In genomic region chr4:108598306-108598705, GRCm38 (mm10) we compare ENCODE assay signal across 20 mouse cellular contexts.
"Had no signal": no experiment of that assay in that cellular context is flagged by ENCODE, and none has a peak within 500 bp of the region (broad histone marks: within the 10 kb centered on the region; RNA-seq: fewer than 3 reads in every experiment).

No protein-coding gene starts in this region.

- H3K27me3 ChIP-seq: liver, embryonic 15.5 days; lung, embryonic 15.5 days; midbrain, embryonic 12.5 days; neural tube, embryonic 13.5 days; neural tube, embryonic 15.5 days; stomach, embryonic 15.5 days had no signal

- H3K27ac ChIP-seq: liver, embryonic 15.5 days; lung, embryonic 15.5 days; macrophage; midbrain, embryonic 10.5 days; midbrain, embryonic 12.5 days; neural tube, embryonic 13.5 days; neural tube, embryonic 15.5 days; stomach, embryonic 15.5 days; stomach, postnatal 0 days had no signal

- H3K4me2 ChIP-seq: liver, embryonic 15.5 days; lung, embryonic 15.5 days; midbrain, embryonic 12.5 days; neural tube, embryonic 13.5 days; neural tube, embryonic 15.5 days; stomach, embryonic 15.5 days had no signal

- H3K9ac ChIP-seq: liver, embryonic 15.5 days; liver, postnatal 0 days; lung, embryonic 15.5 days; midbrain, embryonic 12.5 days; neural tube, embryonic 13.5 days; neural tube, embryonic 15.5 days; stomach, embryonic 15.5 days had no signal

- DNase-seq: liver, postnatal 0 days; lung, adult 2 months; lung, postnatal 10 days; lung, postnatal 36 days; midbrain, embryonic 14.5 days; right cerebral cortex, postnatal 14 days; thymus, adult 2 months; thymus, postnatal 25 days; thymus, postnatal 4 days had no signal

- H3K9me3 ChIP-seq: liver, embryonic 15.5 days; lung, embryonic 15.5 days; midbrain, embryonic 12.5 days; neural tube, embryonic 13.5 days; neural tube, embryonic 15.5 days; stomach, embryonic 15.5 days had no signal

- H3K4me1 ChIP-seq: liver, embryonic 15.5 days; lung, embryonic 15.5 days; midbrain, embryonic 10.5 days; midbrain, embryonic 12.5 days; neural tube, embryonic 13.5 days; neural tube, embryonic 15.5 days; stomach, embryonic 15.5 days had no signal

- ATAC-seq: liver, postnatal 0 days; midbrain, embryonic 16.5 days had no signal

- H3K4me3 ChIP-seq: liver, embryonic 15.5 days; lung, embryonic 15.5 days; midbrain, embryonic 10.5 days; midbrain, embryonic 12.5 days; myocyte; neural tube, embryonic 13.5 days; neural tube, embryonic 15.5 days; stomach, embryonic 15.5 days had no signal
